Mouse (Mus musculus) midbrain, postnatal 0 days (tissue): ENCODE data around the gene Copg2. TPM values are rescaled to one million over a fixed set of nuclear protein-coding genes. Genes with fewer than 3 reads are reported as not detected.

Source experiments
- ATAC-seq: fragments of 200-750 bp; cut with Nextera tagmentation; 2 replicates; pipeline ENCODE4 v1.8.0; 2017; ENCODE audit warnings: moderate number of reproducible peaks, mild to moderate bottlenecking, moderate TSS enrichment, moderate library complexity; ENCODE audit not compliant: low FRiP score
- DNase-seq: peaks from one replicate; pipeline ENCODE4 v3.0.0-alpha.2; 2015; ENCODE audit warnings: low spot score
- H3K27ac ChIP-seq: fragments of 300-500 bp; sonication (generic); 2 replicates; pipeline ENCODE4 v1.5.1; 2014; ENCODE audit warnings: low read depth, mild to moderate bottlenecking, low read length, mixed read lengths
- H3K27me3 ChIP-seq: fragments of 300-500 bp; sonication (generic); 2 replicates; pipeline ENCODE4 v1.6.1; 2014; ENCODE audit warnings: low read length, control low read depth, mixed read lengths; ENCODE audit not compliant: insufficient read depth
- H3K36me3 ChIP-seq: fragments of 300-500 bp; sonication (generic); 2 replicates; pipeline ENCODE4 v1.6.1; 2014; ENCODE audit warnings: low read length, control low read depth, mixed read lengths; ENCODE audit not compliant: insufficient read depth
- H3K4me1 ChIP-seq: fragments of 300-500 bp; sonication (generic); 2 replicates; pipeline ENCODE4 v1.6.1; 2014; ENCODE audit warnings: mild to moderate bottlenecking, control low read depth, antibody characterized with exemption, low read length, mixed read lengths; ENCODE audit not compliant: insufficient read depth
- H3K4me2 ChIP-seq: fragments of 300-500 bp; sonication (generic); 2 replicates; pipeline ENCODE4 v1.6.1; 2014; ENCODE audit warnings: low read depth, mild to moderate bottlenecking, low read length, mixed read lengths; ENCODE audit not compliant: poor library complexity, severe bottlenecking
- H3K4me3 ChIP-seq: fragments of 300-500 bp; sonication (generic); 2 replicates; pipeline ENCODE4 v1.5.1; 2014; ENCODE audit warnings: low read depth, mild to moderate bottlenecking, low read length, moderate library complexity
- H3K9ac ChIP-seq: fragments of 300-500 bp; sonication (generic); replicated peaks from 2 replicates; pipeline ENCODE4 v1.6.1; 2014; ENCODE audit warnings: mild to moderate bottlenecking, low read length, moderate library complexity, mixed read lengths; ENCODE audit not compliant: poor library complexity, severe bottlenecking
- H3K9me3 ChIP-seq: fragments of 300-500 bp; sonication (generic); 2 replicates; pipeline ENCODE4 v1.6.1; 2016; ENCODE audit warnings: low read length, control low read depth
- CTCF ChIP-seq: IDR thresholded peaks from 2 replicates; pipeline ENCODE4 v1.5.1; 2016; ENCODE audit warnings: antibody characterized with exemption, mild to moderate bottlenecking
- WGBS: fragments of 180-500 bp; shearing (Covaris S2); extraction: QIAGEN DNeasy Blood & Tissue Kit; methylation state at CpG from one replicate; pipeline ENCODE4 v1.1.7; 2014; 5-methylcytosine and 5-hydroxymethylcytosine counted together
- polyA plus RNA-seq: library from polyadenylated mRNA; unstranded; fragments of >200 nt; fragmentation: Nextera tagmentation; extraction: Ambion mirVana; gene quantifications from 2 replicates; pipeline ENCODE4 v1.2.1, GENCODE M21; 2015
- total RNA-seq: library from RNA; depleted of rRNA; stranded (reverse); fragments of >200 nt; gene quantifications from 2 replicates; pipeline ENCODE4 v1.2.3, GENCODE M21; 2014

Gene Copg2
- total and polyA plus RNA-seq, 2 experiments from 2014 or later, result 30.0 to 39.3 TPM

DNA sequence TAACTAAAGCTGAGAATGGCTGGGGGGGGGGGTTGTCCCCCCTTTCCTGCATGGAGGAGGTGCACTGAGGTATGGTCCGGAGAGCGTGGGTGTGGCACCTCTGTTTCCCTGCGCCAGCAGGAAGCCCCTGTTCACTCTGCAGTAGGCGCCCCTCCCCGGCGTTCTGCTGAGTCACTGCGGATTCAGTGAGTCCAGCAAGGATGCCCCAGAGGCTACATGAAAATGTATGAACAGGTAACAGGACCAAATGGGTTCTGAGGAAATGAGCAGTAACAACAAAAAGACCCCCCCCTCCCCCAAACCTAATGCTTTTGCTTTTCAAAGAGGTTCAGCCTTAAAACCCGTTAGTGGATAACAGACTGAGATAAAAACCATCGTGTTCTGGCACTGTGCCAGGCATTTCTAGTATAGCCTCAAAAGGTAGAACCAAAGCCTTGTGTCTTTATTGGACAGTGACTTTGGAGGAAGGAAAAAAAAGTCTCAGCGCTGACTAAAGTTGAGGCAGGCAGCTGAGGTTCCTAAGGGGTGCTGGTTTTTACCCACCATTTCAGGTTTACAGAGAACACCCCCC, 157.3 kb downstream of the Copg2 start:
- Histone ChIP-seq H3K9me3 (peaks cover 12% of the 10 kb centered on the region; the same call in 1 of the 2 replicates), H3K36me3 (peaks cover 18% of the 10 kb centered on the region), H3K27ac (0 out of 2 replicates have a peak overlapping the region, but pooled peaks have one; percentile 87), H3K27me3 (no peaks in the 10 kb centered on the region), H3K9ac (peak overlapping the region; percentile 82), H3K4me2 (peak overlapping the region; percentile 53), H3K4me3 (peak overlapping the region; percentile 57), H3K4me1 (no peaks in the 10 kb centered on the region)
- DNase-seq (peak; percentile 53), ATAC-seq (no peak)
- TF ChIP-seq CTCF, result no peak
- 60% methylated on average over 10 of the region's 10 CpGs for WGBS

DNA sequence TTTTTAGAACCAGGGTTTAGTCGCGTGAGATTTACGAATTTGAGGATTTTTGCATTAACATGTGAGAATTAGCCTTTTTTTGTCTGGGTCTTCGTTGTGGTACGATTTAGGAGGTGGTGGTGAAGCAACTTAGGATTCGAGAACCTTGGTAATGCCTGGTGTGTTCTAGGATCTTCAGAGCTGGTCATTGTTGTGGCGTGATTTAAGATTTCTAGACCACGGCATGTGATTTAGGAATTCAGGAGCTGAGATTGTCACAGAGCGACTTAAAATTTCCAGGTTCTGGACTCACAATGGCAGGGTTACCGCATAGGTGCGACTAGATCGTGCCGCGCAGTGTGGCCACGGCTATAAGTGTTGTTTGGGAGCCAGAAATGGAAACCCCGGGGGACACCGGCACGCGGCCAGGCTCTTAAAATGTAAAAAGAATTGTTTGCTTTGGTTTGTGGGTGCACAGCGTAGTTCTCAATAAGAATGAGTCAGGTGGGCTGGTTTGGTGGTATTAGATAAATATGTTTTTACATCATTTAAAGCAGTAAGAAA, 158.1 kb downstream of the Copg2 start:
- peak overlapping the region; percentile 57 for H3K4me3 ChIP-seq
- peak overlapping the region; percentile 53 for H3K4me2 ChIP-seq
- 50% methylated on average over 20 of the region's 20 CpGs for WGBS
- H3K9me3 ChIP-seq, result peaks cover 12% of the 10 kb centered on the region; the same call in 1 of the 2 replicates
- ATAC-seq (no peak), DNase-seq (no peak)
- peak overlapping the region; percentile 87 for H3K27ac ChIP-seq
- TF ChIP-seq CTCF, result no peak
- H3K4me1 ChIP-seq, result no peaks in the 10 kb centered on the region
- H3K9ac ChIP-seq, result peak overlapping the region; percentile 82
- H3K27me3 ChIP-seq, result no peaks in the 10 kb centered on the region
- H3K36me3 ChIP-seq, result peaks cover 13% of the 10 kb centered on the region

DNA sequence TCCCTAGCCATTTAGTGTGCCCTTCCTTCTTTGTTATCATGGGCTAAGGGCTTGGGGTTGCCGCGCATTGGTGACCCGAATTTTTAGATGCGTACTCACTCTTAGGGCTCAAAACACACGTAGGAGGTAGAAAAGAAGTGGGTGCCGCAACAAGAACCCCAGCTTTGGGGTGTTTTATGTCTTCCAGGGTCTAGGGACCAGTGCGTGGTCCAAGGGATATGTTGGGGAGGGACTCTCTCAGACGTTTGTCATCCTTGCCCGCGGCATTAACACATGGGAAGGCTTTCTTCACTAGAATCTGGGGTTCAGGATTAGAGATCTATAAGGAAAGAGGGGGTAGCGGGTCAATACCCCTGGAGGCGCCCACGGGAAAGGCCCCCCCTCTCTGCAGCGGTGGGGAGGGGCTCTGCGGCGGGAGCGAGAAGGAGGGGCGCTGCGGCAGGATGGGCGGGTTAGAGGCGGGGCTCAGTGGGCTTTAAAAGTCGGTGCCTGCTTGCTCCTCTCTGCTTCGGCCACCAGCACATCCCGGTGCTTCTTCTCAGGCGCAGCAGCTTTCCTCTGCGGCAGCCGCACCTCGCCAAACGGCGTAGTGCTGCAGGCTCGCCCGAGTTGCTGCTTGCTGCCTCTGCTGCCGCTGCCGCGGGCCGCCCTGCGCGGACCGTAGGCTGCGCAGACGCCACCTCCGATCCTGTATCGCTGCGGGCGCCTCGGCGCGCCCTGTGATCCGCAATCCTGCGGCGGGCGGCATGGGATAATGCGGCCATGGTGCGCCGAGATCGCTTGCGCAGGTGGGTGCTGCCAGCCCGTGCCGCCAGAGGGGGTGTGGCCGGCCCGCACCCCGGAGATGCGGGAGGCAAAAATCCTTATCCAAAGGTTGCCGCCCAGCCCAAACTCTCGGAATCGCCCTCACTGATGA, 158.8 kb downstream of the Copg2 start:
- H3K9me3 ChIP-seq, result peaks cover 12% of the 10 kb centered on the region; the same call in 1 of the 2 replicates
- ATAC-seq, result peak; percentile 74
- H3K27ac ChIP-seq, result peak overlapping the region; percentile 87
- H3K9ac ChIP-seq, result peak overlapping the region; percentile 82
- no peaks in the 10 kb centered on the region for H3K27me3 ChIP-seq
- peaks cover 7% of the 10 kb centered on the region for H3K36me3 ChIP-seq
- H3K4me2 ChIP-seq, result peak overlapping the region; percentile 53
- no peaks in the 10 kb centered on the region; the same call in 1 of the 2 replicates for H3K4me1 ChIP-seq
- WGBS, result 52% methylated on average over 65 of the region's 66 CpGs
- H3K4me3 ChIP-seq, result peak overlapping the region; percentile 57
- DNase-seq, result peak; percentile 85
- TF ChIP-seq CTCF, result peak; percentile 20

DNA sequence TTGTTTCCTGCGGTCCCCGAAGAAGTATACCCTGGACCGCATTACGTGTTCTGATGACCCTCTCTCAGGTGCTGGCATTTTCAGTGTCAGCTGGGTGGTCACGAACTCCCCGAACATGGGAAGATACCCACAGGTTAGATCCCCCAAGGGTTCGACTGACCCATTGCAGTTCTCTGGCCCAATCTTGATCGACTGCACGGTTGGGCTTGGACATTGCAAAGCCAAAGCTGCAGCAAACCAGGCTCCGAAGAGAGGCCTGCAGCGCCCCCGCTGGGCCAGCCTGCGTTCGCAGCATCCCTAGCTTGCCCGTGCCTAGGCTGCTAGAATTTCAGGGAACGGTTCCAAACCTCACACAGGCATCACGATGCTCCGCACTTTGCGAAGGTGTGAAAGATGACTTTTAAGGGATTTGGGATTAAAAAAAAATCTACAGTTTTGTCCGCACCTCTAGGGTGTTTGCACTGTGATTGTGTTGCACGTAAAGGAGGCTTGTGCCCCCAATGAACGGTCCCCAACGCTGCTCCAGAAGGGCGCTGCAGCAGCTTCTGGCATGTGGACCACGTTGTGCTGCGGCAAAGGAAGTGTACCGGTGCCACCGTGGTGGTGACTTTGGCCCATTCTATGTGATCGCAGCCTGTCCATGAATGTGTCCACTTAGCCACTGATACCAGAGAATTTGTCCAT, 159.6 kb downstream of the Copg2 start:
- 52% methylated on average over 29 of the region's 29 CpGs for WGBS
- Histone ChIP-seq H3K36me3 (no peaks in the 10 kb centered on the region), H3K4me2 (peak overlapping the region; percentile 53), H3K27ac (peak overlapping the region; percentile 87), H3K27me3 (no peaks in the 10 kb centered on the region), H3K4me3 (peak overlapping the region; percentile 57), H3K9me3 (peaks cover 12% of the 10 kb centered on the region; the same call in 1 of the 2 replicates), H3K4me1 (no peaks in the 10 kb centered on the region; the same call in 1 of the 2 replicates), H3K9ac (peak overlapping the region; percentile 82)
- ATAC-seq (peak; percentile 67; the same call in 1 of the 2 replicates), DNase-seq (peak; percentile 92)
- TF ChIP-seq CTCF, result peak; percentile 77

DNA sequence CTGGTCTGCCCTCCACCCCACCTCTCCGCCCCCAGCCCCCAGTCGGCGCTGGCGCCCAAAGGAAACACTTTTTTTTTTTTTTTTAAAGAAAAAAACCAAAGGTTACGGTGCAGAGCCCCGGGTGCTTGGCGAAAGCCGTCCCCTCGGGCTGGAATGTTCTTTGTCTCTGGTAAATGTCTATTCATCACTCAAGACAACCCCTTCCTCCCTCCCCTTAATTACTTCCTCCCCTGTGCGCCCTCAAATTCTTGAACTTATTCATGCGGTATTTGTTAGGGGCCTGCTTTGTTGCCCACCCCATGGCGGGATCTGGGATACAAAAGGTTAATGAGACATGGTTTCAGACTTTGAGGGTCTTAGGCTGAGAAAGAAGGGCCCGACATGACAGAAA, 160.2 kb downstream of the Copg2 start:
- peaks cover 12% of the 10 kb centered on the region; the same call in 1 of the 2 replicates for H3K9me3 ChIP-seq
- 45% methylated on average over 13 of the region's 13 CpGs for WGBS
- TF ChIP-seq CTCF, result no peak
- ATAC-seq (no peak), DNase-seq (no peak)
- no peak overlapping the region for H3K9ac ChIP-seq
- no peaks in the 10 kb centered on the region for H3K27me3 ChIP-seq
- H3K4me2 ChIP-seq, result no peak overlapping the region
- H3K27ac ChIP-seq, result 0 out of 2 replicates have a peak overlapping the region, but pooled peaks have one; percentile 51
- no peak overlapping the region for H3K4me3 ChIP-seq
- no peaks in the 10 kb centered on the region for H3K36me3 ChIP-seq
- H3K4me1 ChIP-seq, result no peaks in the 10 kb centered on the region; the same call in 1 of the 2 replicates
